Mouse (Mus musculus) midbrain, postnatal 0 days (tissue): ENCODE measurements around the gene Apoc4. TPM values are rescaled to one million over a fixed set of nuclear protein-coding genes. Genes with fewer than 3 reads are reported as not detected.

Experiments
- ATAC-seq: fragments of 200-750 bp; cut with Nextera tagmentation; 2 replicates; pipeline ENCODE4 v1.8.0; 2017; ENCODE audit warnings: moderate number of reproducible peaks, mild to moderate bottlenecking, moderate TSS enrichment, moderate library complexity; ENCODE audit not compliant: low FRiP score
- DNase-seq: peaks from one replicate; pipeline ENCODE4 v3.0.0-alpha.2; 2015; ENCODE audit warnings: low spot score
- H3K27ac ChIP-seq: fragments of 300-500 bp; sonication (generic); 2 replicates; pipeline ENCODE4 v1.5.1; 2014; ENCODE audit warnings: low read depth, mild to moderate bottlenecking, low read length, mixed read lengths
- H3K27me3 ChIP-seq: fragments of 300-500 bp; sonication (generic); 2 replicates; pipeline ENCODE4 v1.6.1; 2014; ENCODE audit warnings: low read length, control low read depth, mixed read lengths; ENCODE audit not compliant: insufficient read depth
- H3K36me3 ChIP-seq: fragments of 300-500 bp; sonication (generic); 2 replicates; pipeline ENCODE4 v1.6.1; 2014; ENCODE audit warnings: low read length, control low read depth, mixed read lengths; ENCODE audit not compliant: insufficient read depth
- H3K4me1 ChIP-seq: fragments of 300-500 bp; sonication (generic); 2 replicates; pipeline ENCODE4 v1.6.1; 2014; ENCODE audit warnings: mild to moderate bottlenecking, control low read depth, antibody characterized with exemption, low read length, mixed read lengths; ENCODE audit not compliant: insufficient read depth
- H3K4me2 ChIP-seq: fragments of 300-500 bp; sonication (generic); 2 replicates; pipeline ENCODE4 v1.6.1; 2014; ENCODE audit warnings: low read depth, mild to moderate bottlenecking, low read length, mixed read lengths; ENCODE audit not compliant: poor library complexity, severe bottlenecking
- H3K4me3 ChIP-seq: fragments of 300-500 bp; sonication (generic); 2 replicates; pipeline ENCODE4 v1.5.1; 2014; ENCODE audit warnings: low read depth, mild to moderate bottlenecking, low read length, moderate library complexity
- H3K9ac ChIP-seq: fragments of 300-500 bp; sonication (generic); replicated peaks from 2 replicates; pipeline ENCODE4 v1.6.1; 2014; ENCODE audit warnings: mild to moderate bottlenecking, low read length, moderate library complexity, mixed read lengths; ENCODE audit not compliant: poor library complexity, severe bottlenecking
- H3K9me3 ChIP-seq: fragments of 300-500 bp; sonication (generic); 2 replicates; pipeline ENCODE4 v1.6.1; 2016; ENCODE audit warnings: low read length, control low read depth
- CTCF ChIP-seq: IDR thresholded peaks from 2 replicates; pipeline ENCODE4 v1.5.1; 2016; ENCODE audit warnings: antibody characterized with exemption, mild to moderate bottlenecking
- WGBS: fragments of 180-500 bp; shearing (Covaris S2); extraction: QIAGEN DNeasy Blood & Tissue Kit; methylation state at CpG from one replicate; pipeline ENCODE4 v1.1.7; 2014; 5-methylcytosine and 5-hydroxymethylcytosine counted together
- polyA plus RNA-seq: library from polyadenylated mRNA; unstranded; fragments of >200 nt; fragmentation: Nextera tagmentation; extraction: Ambion mirVana; gene quantifications from 2 replicates; pipeline ENCODE4 v1.2.1, GENCODE M21; 2015
- total RNA-seq: library from RNA; depleted of rRNA; stranded (reverse); fragments of >200 nt; gene quantifications from 2 replicates; pipeline ENCODE4 v1.2.3, GENCODE M21; 2014

Apoc4 gene
- total and polyA plus RNA-seq, 2 experiments from 2014 or later: not detected

DNA sequence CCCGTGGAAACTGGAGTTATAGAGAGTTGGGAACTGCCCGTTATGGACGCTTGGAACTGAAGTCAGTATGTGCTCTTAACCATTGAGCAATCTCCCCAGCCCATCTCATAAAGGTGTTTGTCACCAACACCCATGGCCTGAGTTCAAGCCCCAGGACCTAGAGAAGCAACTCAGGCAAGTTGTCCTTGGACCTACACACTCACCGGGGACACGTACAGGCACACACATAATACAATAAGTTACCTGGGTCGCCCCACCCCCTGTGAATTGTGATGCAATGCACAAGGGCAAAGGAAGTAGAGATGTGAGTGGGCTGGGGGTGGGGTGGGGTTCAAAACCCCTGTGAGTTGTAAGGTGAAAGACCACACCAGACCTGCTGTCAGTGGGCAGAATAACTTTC, 5.2 kb upstream of the Apoc4 start:
- H3K4me3 ChIP-seq: no peak overlapping the region
- no peak overlapping the region for H3K4me2 ChIP-seq
- no peaks in the 10 kb centered on the region for H3K9me3 ChIP-seq
- WGBS: 88% methylated on average over 6 of the region's 6 CpGs
- ATAC-seq (no peak), DNase-seq (no peak)
- TF ChIP-seq CTCF: no peak
- H3K4me1 ChIP-seq: no peaks in the 10 kb centered on the region
- H3K27me3 ChIP-seq: no peaks in the 10 kb centered on the region
- H3K9ac ChIP-seq: no peak overlapping the region
- H3K36me3 ChIP-seq: no peaks in the 10 kb centered on the region
- H3K27ac ChIP-seq: no peak overlapping the region

DNA sequence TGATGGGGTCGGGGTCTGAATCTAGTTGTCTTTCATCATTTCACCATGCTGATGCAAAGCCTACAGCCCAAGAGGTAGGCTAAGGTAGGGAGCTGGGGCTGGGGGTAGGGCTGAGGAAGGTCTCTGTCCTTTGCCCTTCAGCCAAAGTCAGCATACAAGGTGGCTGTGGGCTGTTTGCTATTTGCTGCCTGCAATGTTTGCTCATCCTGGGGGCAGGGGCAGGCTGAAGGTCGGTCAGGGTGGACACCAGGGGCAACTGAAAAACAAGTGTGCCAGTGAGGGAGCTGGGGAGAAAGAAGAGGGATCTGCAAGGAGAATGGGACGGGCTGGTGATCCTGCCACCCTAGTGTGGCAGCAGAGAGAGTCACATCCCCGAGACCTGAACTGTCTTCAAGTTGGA, 4.1 kb upstream of the Apoc4 start:
- Histone ChIP-seq H3K4me3 (no peak overlapping the region), H3K4me2 (no peak overlapping the region), H3K36me3 (no peaks in the 10 kb centered on the region), H3K9ac (no peak overlapping the region), H3K27ac (no peak overlapping the region), H3K9me3 (no peaks in the 10 kb centered on the region), H3K4me1 (no peaks in the 10 kb centered on the region), H3K27me3 (no peaks in the 10 kb centered on the region)
- ATAC-seq (no peak), DNase-seq (no peak)
- WGBS: 61% methylated on average over 4 of the region's 4 CpGs
- no peak for TF ChIP-seq CTCF

DNA sequence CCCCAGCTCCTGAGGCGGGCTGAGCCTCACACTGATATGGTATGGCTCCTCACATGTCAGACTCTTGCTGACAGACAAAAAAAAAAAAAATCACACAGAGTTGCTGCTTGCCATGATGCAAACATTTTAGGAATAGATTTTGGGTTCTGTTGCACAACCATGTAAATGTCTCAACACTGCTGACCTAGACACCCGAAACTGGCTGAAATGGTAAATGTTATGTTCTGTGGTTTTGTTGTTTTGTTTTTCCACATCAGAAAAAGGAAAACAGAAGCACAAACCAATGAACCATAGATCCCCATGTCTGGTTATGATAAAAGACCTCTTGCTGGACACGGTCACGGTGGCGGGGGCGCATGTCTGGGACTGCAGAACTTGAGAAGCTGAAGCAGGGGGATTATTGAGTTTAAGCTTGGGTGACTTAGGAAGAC, 2.5 kb upstream of the Apoc4 start:
- no peaks in the 10 kb centered on the region for H3K9me3 ChIP-seq
- ATAC-seq (no peak), DNase-seq (no peak)
- no peak for TF ChIP-seq CTCF
- H3K27me3 ChIP-seq: no peaks in the 10 kb centered on the region
- no peak overlapping the region for H3K4me2 ChIP-seq
- no peaks in the 10 kb centered on the region for H3K4me1 ChIP-seq
- no peak overlapping the region for H3K27ac ChIP-seq
- H3K36me3 ChIP-seq: no peaks in the 10 kb centered on the region
- no peak overlapping the region for H3K4me3 ChIP-seq
- H3K9ac ChIP-seq: no peak overlapping the region
- 88% methylated on average over 6 of the region's 6 CpGs for WGBS

DNA sequence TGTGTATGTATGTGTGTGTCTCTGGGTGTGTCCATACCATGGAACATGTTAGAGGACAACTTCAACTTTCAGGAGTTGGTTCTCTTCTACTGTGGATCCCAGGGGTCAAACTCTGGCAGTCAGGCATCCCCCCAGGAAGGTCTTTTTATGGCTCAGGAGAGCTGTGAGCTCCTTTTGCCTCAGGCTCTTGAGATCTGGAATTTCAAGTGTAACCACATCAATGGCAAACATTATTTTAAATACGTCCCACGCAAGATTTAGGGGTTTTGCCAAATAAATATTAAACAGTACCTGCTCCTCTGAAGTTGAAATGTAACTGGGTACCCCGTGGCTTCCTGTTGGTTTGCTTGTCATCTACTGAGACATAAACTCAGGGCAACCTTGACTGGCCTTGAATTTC, 1.7 kb upstream of the Apoc4 start:
- H3K9ac ChIP-seq: no peak overlapping the region
- H3K27me3 ChIP-seq: no peaks in the 10 kb centered on the region
- no peak overlapping the region for H3K4me3 ChIP-seq
- no peaks in the 10 kb centered on the region for H3K9me3 ChIP-seq
- no peaks in the 10 kb centered on the region for H3K4me1 ChIP-seq
- ATAC-seq (no peak), DNase-seq (no peak)
- WGBS: 72% methylated on average over 3 of the region's 3 CpGs
- no peak overlapping the region for H3K4me2 ChIP-seq
- no peak for TF ChIP-seq CTCF
- H3K36me3 ChIP-seq: no peaks in the 10 kb centered on the region
- H3K27ac ChIP-seq: no peak overlapping the region

DNA sequence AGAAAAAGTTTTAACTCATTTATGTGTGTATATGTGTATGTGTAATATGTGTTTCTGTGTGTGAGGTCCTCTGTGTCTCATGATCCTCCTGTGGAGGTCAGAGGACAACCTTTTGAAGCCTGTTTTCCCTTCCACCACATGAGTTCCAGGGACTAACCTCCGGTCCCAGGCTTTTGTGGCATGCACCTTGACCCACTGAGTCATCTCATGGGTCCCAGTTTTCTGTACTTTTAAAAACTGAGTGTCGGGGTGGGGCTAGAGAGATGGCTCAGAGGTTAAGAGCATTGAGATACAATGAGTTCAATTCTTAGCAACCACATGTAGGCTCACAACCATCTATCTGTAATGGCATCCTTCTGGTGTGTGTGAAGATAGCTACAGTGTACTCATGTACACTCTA, 577 bp downstream of the Apoc4 start:
- H3K4me2 ChIP-seq: no peak overlapping the region
- no peak for TF ChIP-seq CTCF
- H3K27me3 ChIP-seq: no peaks in the 10 kb centered on the region
- no peaks in the 10 kb centered on the region for H3K36me3 ChIP-seq
- no peaks in the 10 kb centered on the region for H3K9me3 ChIP-seq
- H3K27ac ChIP-seq: no peak overlapping the region
- no peak for DNase-seq
- H3K4me1 ChIP-seq: no peaks in the 10 kb centered on the region
- H3K9ac ChIP-seq: no peak overlapping the region
- H3K4me3 ChIP-seq: no peak overlapping the region
- 93% methylated on average over 2 of the region's 2 CpGs for WGBS
- no peak for ATAC-seq

DNA sequence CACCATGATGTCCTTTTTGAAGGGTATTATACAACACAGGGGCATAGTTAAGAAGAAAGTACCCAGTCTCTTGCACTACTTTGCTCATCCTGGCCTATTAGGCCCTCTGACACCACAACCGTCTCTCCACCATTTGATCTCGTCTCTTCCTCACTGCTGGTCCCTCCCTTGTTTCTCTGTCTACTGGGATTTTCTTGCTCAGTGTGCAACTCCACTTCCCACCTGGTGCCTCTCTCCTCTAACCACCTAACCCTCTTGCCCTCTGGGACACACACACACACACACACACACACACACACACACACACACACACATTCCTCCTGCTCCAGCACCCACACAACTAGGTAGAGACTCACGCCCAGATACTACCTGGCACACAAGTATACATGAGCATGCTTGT, 2.4 kb downstream of the Apoc4 start:
- H3K4me3 ChIP-seq: no peak overlapping the region
- no peak overlapping the region for H3K9ac ChIP-seq
- 75% methylated on average over 3 of the region's 3 CpGs for WGBS
- TF ChIP-seq CTCF: no peak
- H3K36me3 ChIP-seq: no peaks in the 10 kb centered on the region
- no peak overlapping the region for H3K27ac ChIP-seq
- H3K4me1 ChIP-seq: no peaks in the 10 kb centered on the region
- DNase-seq: no peak
- H3K4me2 ChIP-seq: no peak overlapping the region
- no peaks in the 10 kb centered on the region for H3K27me3 ChIP-seq
- no peaks in the 10 kb centered on the region for H3K9me3 ChIP-seq
- ATAC-seq: no peak

DNA sequence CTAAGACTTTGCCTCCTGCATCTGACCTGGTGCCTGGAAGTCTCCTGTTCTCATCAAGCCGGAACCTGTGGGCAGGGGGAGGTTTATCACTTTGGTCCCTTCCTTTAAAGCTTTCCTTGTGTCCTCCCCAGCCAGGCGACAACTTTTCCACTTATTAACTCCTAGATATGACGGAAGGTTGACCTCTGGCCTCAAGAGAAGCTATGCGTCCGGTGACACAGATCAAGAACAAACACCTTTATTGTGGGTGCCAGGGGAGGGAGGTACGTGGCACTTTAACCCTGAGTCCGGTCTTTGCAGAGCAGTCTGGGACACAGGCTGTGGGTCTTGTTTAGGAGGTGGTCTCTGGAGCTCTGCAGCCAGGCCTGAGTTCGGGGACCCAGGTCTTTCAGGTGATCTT, 3.4 kb downstream of the Apoc4 start, which contains the start of gene Apoc2:
Gene Apoc2, minus strand, starts transcription at position 70 of the 400 bp plus-strand sequence.
- Histone ChIP-seq H3K4me1 (no peaks in the 10 kb centered on the region), H3K4me2 (no peak within 1 kb of the TSS), H3K9ac (no peak within 1 kb of the TSS), H3K36me3 (no peaks in the 10 kb centered on the region), H3K4me3 (no peak within 1 kb of the TSS), H3K27ac (no peak within 1 kb of the TSS), H3K27me3 (no peaks in the 10 kb centered on the region), H3K9me3 (no peaks in the 10 kb centered on the region)
- 83% methylated on average over 8 of the region's 8 CpGs for WGBS
- no peak for TF ChIP-seq CTCF
- no peak for ATAC-seq
- DNase-seq: no peak
